19 mouse cellular contexts compared by ENCODE assay signal in genomic region chr3:27728798-27729782, GRCm38 (mm10). TPM values are rescaled to one million over a fixed set of nuclear protein-coding genes. Genes with fewer than 3 reads are reported as not detected.
DNase-seq lines count a peak whose midpoint lies in the region; ATAC-seq lines count a peak whose summit lies in the region.
"Had no signal": no experiment of that assay in that cellular context is flagged by ENCODE, and none has a peak within 500 bp of the region (broad histone marks: within the 10 kb centered on the region; RNA-seq: fewer than 3 reads in every experiment).

No protein-coding gene starts in this region.

- H3K4me2 ChIP-seq in kidney, embryonic 14.5 days (replicated peaks; ENCODE audit: low read depth, low read length) = no peak overlapping the region
- H3K4me2 ChIP-seq in intestine, embryonic 15.5 days (replicated peaks) = no peak overlapping the region; the same call in 1 of the 2 replicates
- no peak overlapping the region for H3K4me2 ChIP-seq in liver, embryonic 11.5 days
- H3K4me2 ChIP-seq in stomach, embryonic 14.5 days (replicated peaks; ENCODE audit: low read depth, low read length) = no peak overlapping the region
- H3K4me2 ChIP-seq: embryonic facial prominence, embryonic 12.5 days; forebrain, embryonic 13.5 days; hindbrain, embryonic 13.5 days; midbrain, embryonic 12.5 days; neural tube, embryonic 12.5 days had no signal

- no peaks in the 10 kb centered on the region for H3K36me3 ChIP-seq in kidney, embryonic 14.5 days (ENCODE audit: control insufficient read depth, insufficient read depth, low read length)
- H3K36me3 ChIP-seq in intestine, embryonic 15.5 days = no peaks in the 10 kb centered on the region
- H3K36me3 ChIP-seq in liver, embryonic 11.5 days (ENCODE audit: control insufficient read depth, insufficient read depth, low read length) = no peaks in the 10 kb centered on the region
- H3K36me3 ChIP-seq in stomach, embryonic 14.5 days (ENCODE audit: control insufficient read depth, insufficient read depth, low read length) = no peaks in the 10 kb centered on the region
- H3K36me3 ChIP-seq: embryonic facial prominence, embryonic 12.5 days; hindbrain, embryonic 13.5 days; midbrain, embryonic 12.5 days; neural tube, embryonic 12.5 days had no signal

- 81% methylated on average over 8 of the region's 8 CpGs for WGBS in kidney, embryonic 14.5 days
- 54% methylated on average over 8 of the region's 8 CpGs for WGBS in intestine, embryonic 15.5 days
- WGBS in liver, embryonic 11.5 days = 60% methylated on average over 8 of the region's 8 CpGs
- 47% methylated on average over 8 of the region's 8 CpGs for WGBS in stomach, embryonic 14.5 days

- H3K9ac ChIP-seq in kidney, embryonic 14.5 days (ENCODE audit: low read depth, low read length) = no peak overlapping the region
- no peak overlapping the region for H3K9ac ChIP-seq in intestine, embryonic 15.5 days
- H3K9ac ChIP-seq in liver, embryonic 11.5 days (ENCODE audit: low read depth, low read length) = no peak overlapping the region
- no peak overlapping the region for H3K9ac ChIP-seq in stomach, embryonic 14.5 days (replicated peaks; ENCODE audit: low read depth, low read length)
- H3K9ac ChIP-seq: embryonic facial prominence, embryonic 12.5 days; forebrain, embryonic 13.5 days; hindbrain, embryonic 13.5 days; midbrain, embryonic 12.5 days; neural tube, embryonic 12.5 days had no signal

- 0 out of 2 replicates have a peak overlapping the region, but pooled peaks have one; percentile 30 for H3K27ac ChIP-seq in kidney, embryonic 14.5 days (ENCODE audit: low read depth, low read length)
- peak overlapping the region; percentile 81 for H3K27ac ChIP-seq in intestine, embryonic 15.5 days
- peak overlapping the region; percentile 33; the same call in 1 of the 2 replicates for H3K27ac ChIP-seq in liver, embryonic 11.5 days (ENCODE audit: low read depth, low read length)
- peak overlapping the region; percentile 75 for H3K27ac ChIP-seq in stomach, embryonic 14.5 days (ENCODE audit: low read length)
- H3K27ac ChIP-seq: embryonic facial prominence, embryonic 12.5 days; forebrain, embryonic 13.5 days; hindbrain, embryonic 13.5 days; kidney, postnatal 0 days; midbrain, embryonic 12.5 days; neural tube, embryonic 12.5 days had no signal

- H3K9me3 ChIP-seq in kidney, embryonic 14.5 days (ENCODE audit: control insufficient read depth, low read length) = no peaks in the 10 kb centered on the region
- H3K9me3 ChIP-seq in intestine, embryonic 15.5 days = no peaks in the 10 kb centered on the region
- no peaks in the 10 kb centered on the region for H3K9me3 ChIP-seq in liver, embryonic 11.5 days (ENCODE audit: control insufficient read depth, low read length)
- no peaks in the 10 kb centered on the region for H3K9me3 ChIP-seq in stomach, embryonic 14.5 days (ENCODE audit: control insufficient read depth, low read depth, low read length)
- H3K9me3 ChIP-seq: embryonic facial prominence, embryonic 12.5 days; forebrain, embryonic 13.5 days; hindbrain, embryonic 13.5 days; midbrain, embryonic 12.5 days; neural tube, embryonic 12.5 days had no signal

- H3K4me1 ChIP-seq in kidney, embryonic 14.5 days (ENCODE audit: control insufficient read depth, insufficient read depth, low read length) = peaks cover 19% of the 10 kb centered on the region
- peaks cover 12% of the 10 kb centered on the region; the same call in 1 of the 2 replicates for H3K4me1 ChIP-seq in intestine, embryonic 15.5 days (replicated peaks)
- no peaks in the 10 kb centered on the region; the same call in 1 of the 2 replicates for H3K4me1 ChIP-seq in liver, embryonic 11.5 days (replicated peaks; ENCODE audit: control insufficient read depth, insufficient read depth, low read length)
- H3K4me1 ChIP-seq in stomach, embryonic 14.5 days (ENCODE audit: control insufficient read depth, insufficient read depth, low read length) = peaks cover 8% of the 10 kb centered on the region; the same call in 1 of the 2 replicates
- H3K4me1 ChIP-seq: hindbrain, embryonic 13.5 days; midbrain, embryonic 12.5 days; neural tube, embryonic 12.5 days had no signal

- no peaks in the 10 kb centered on the region for H3K27me3 ChIP-seq in kidney, embryonic 14.5 days (ENCODE audit: control insufficient read depth, insufficient read depth, low read length)
- no peaks in the 10 kb centered on the region for H3K27me3 ChIP-seq in intestine, embryonic 15.5 days (replicated peaks)
- no peaks in the 10 kb centered on the region for H3K27me3 ChIP-seq in liver, embryonic 11.5 days (replicated peaks; ENCODE audit: control insufficient read depth, insufficient read depth, low read length)
- no peaks in the 10 kb centered on the region for H3K27me3 ChIP-seq in stomach, embryonic 14.5 days (ENCODE audit: control insufficient read depth, insufficient read depth, low read length)
- H3K27me3 ChIP-seq: embryonic facial prominence, embryonic 12.5 days; forebrain, embryonic 13.5 days; hindbrain, embryonic 13.5 days; midbrain, embryonic 12.5 days; neural tube, embryonic 12.5 days had no signal

- no peak for DNase-seq in kidney, postnatal 4 days
- no peak for DNase-seq in liver, embryonic 11.5 days (ENCODE audit: low spot score)
- no peak for DNase-seq in cerebellum, postnatal 10 days
- DNase-seq in cerebellum, adult 8-10 months = no peak
- DNase-seq: adrenal gland, postnatal 36 days; B cell, adult 2 months; cerebellum, adult 2 months; thymus, adult 18-20 months had no signal

- no peak for ATAC-seq in kidney, embryonic 14.5 days (ENCODE audit: low FRiP score, low TSS enrichment)
- ATAC-seq in intestine, embryonic 15.5 days = peak; percentile 77
- peak; percentile 80 for ATAC-seq in liver, embryonic 11.5 days (replicated peaks; ENCODE audit: low FRiP score)
- ATAC-seq in stomach, embryonic 14.5 days (ENCODE audit: insufficient number of reproducible peaks, insufficient read depth, low FRiP score, low read depth) = peak; percentile 93
- ATAC-seq: forebrain, embryonic 13.5 days; inflammation-experienced regulatory T-cells, adult 6 months had no signal

- no peak overlapping the region for H3K4me3 ChIP-seq in kidney, embryonic 14.5 days (ENCODE audit: low read length)
- no peak overlapping the region for H3K4me3 ChIP-seq in intestine, embryonic 15.5 days (replicated peaks)
- H3K4me3 ChIP-seq in liver, embryonic 11.5 days (ENCODE audit: low read depth, low read length) = no peak overlapping the region
- no peak overlapping the region for H3K4me3 ChIP-seq in stomach, embryonic 14.5 days (ENCODE audit: low read depth, low read length)
- H3K4me3 ChIP-seq: embryonic facial prominence, embryonic 12.5 days; erythroblast, embryonic 14.5 days; forebrain, embryonic 13.5 days; hindbrain, embryonic 13.5 days; midbrain, embryonic 12.5 days; neural tube, embryonic 12.5 days had no signal

RNA-seq across cellular contexts. Expression of gene Fndc3b, which starts 18.0 kb away (rescaled TPM):
- polyA plus RNA-seq in kidney, embryonic 14.5 days (2014; fragmentation: Nextera tagmentation; extraction: Ambion mirVana) = 18.5 and 28.7 TPM in 2 replicates
- 20.1 and 21.7 TPM in 2 replicates for polyA plus RNA-seq in intestine, embryonic 15.5 days (2015; fragmentation: Nextera tagmentation; extraction: Ambion mirVana)
- polyA plus RNA-seq in liver, embryonic 11.5 days (2014; fragmentation: Nextera tagmentation; extraction: Ambion mirVana) = 12.1 and 12.3 TPM in 2 replicates
- polyA plus RNA-seq in stomach, embryonic 14.5 days (2014; fragmentation: Nextera tagmentation; extraction: Ambion mirVana) = 32.8 and 33.3 TPM in 2 replicates

Comparison
In these comparisons a context has a peak if more than half of its experiments do, and no peak if none do; other contexts are left out.
1. H3K27ac ChIP-seq: peak in every context shown above with its lines; median percentile 81 in intestine, embryonic 15.5 days; 75 in stomach, embryonic 14.5 days; 33 in liver, embryonic 11.5 days; 30 in kidney, embryonic 14.5 days.